ENCODE assay signal across 17 mouse cellular contexts in genomic region chr14:22036802-22037497, GRCm38 (mm10). TPM values are rescaled to one million over a fixed set of nuclear protein-coding genes. Genes with fewer than 3 reads are reported as not detected.
DNase-seq lines count a peak whose midpoint lies in the region; ATAC-seq lines count a peak whose summit lies in the region.
"Had no signal": no experiment of that assay in that cellular context is flagged by ENCODE, and none has a peak within 500 bp of the region (broad histone marks: within the 10 kb centered on the region; RNA-seq: fewer than 3 reads in every experiment).

No protein-coding gene starts in this region.

- 50% methylated on average over 12 of the region's 12 CpGs for WGBS in midbrain, embryonic 11.5 days
- 69% methylated on average over 12 of the region's 12 CpGs for WGBS in midbrain, embryonic 10.5 days
- WGBS in hindbrain, embryonic 10.5 days: 47% methylated on average over 12 of the region's 12 CpGs
- WGBS in midbrain, embryonic 12.5 days: 39% methylated on average over 12 of the region's 12 CpGs
- WGBS in neural tube, embryonic 14.5 days: 29% methylated on average over 12 of the region's 12 CpGs

- H3K27me3 ChIP-seq in midbrain, embryonic 11.5 days (ENCODE audit: control insufficient read depth, insufficient read depth, low read length): no peaks in the 10 kb centered on the region
- H3K27me3 ChIP-seq in midbrain, embryonic 10.5 days (ENCODE audit: low read depth, poor library complexity, severe bottlenecking): peaks cover 22% of the 10 kb centered on the region
- peaks cover 27% of the 10 kb centered on the region for H3K27me3 ChIP-seq in hindbrain, embryonic 10.5 days (ENCODE audit: insufficient read depth, poor library complexity, severe bottlenecking)
- H3K27me3 ChIP-seq in midbrain, embryonic 12.5 days: peaks cover 19% of the 10 kb centered on the region
- no peaks in the 10 kb centered on the region for H3K27me3 ChIP-seq in neural tube, embryonic 14.5 days (ENCODE audit: control insufficient read depth, insufficient read depth, low read length)

- no peak overlapping the region for H3K9ac ChIP-seq in midbrain, embryonic 11.5 days (ENCODE audit: low read length)
- H3K9ac ChIP-seq in midbrain, embryonic 12.5 days (replicated peaks): no peak overlapping the region
- no peak overlapping the region for H3K9ac ChIP-seq in neural tube, embryonic 14.5 days (replicated peaks; ENCODE audit: low read depth, low read length)

- peaks cover 34% of the 10 kb centered on the region for H3K4me1 ChIP-seq in midbrain, embryonic 11.5 days (ENCODE audit: control insufficient read depth, insufficient read depth, low read length)
- peaks cover 50% of the 10 kb centered on the region for H3K4me1 ChIP-seq in midbrain, embryonic 10.5 days
- H3K4me1 ChIP-seq in hindbrain, embryonic 10.5 days (replicated peaks): peaks cover 40% of the 10 kb centered on the region
- H3K4me1 ChIP-seq in midbrain, embryonic 12.5 days: peaks cover 39% of the 10 kb centered on the region
- peaks cover 18% of the 10 kb centered on the region; the same call in 1 of the 2 replicates for H3K4me1 ChIP-seq in neural tube, embryonic 14.5 days (ENCODE audit: control insufficient read depth, insufficient read depth, low read length)

- peak; percentile 90 for DNase-seq in midbrain, embryonic 11.5 days (ENCODE audit: low spot score, missing footprints)
- no peak for DNase-seq in midbrain, embryonic 10.5 days (ENCODE audit: low spot score)
- DNase-seq in hindbrain, embryonic 10.5 days (ENCODE audit: low spot score): no peak
- DNase-seq in spleen, postnatal 36 days (ENCODE audit: low spot score in 2 of 2): no peak
- no peak for DNase-seq in ovary, adult 18-20 months (ENCODE audit: low spot score)
- DNase-seq in ovary, postnatal 14 days (ENCODE audit: low spot score): no peak
- DNase-seq: cerebellum, postnatal 36 days; kidney, adult 11 months; kidney, postnatal 10 days; lung, adult 2 months; lung, postnatal 4 days; right cerebral cortex, postnatal 14 days had no signal

- H3K27ac ChIP-seq in midbrain, embryonic 11.5 days (ENCODE audit: low read depth, low read length): no peak overlapping the region
- H3K27ac ChIP-seq in midbrain, embryonic 10.5 days (replicated peaks): no peak overlapping the region
- 0 out of 2 replicates have a peak overlapping the region, but pooled peaks have one; percentile 10 for H3K27ac ChIP-seq in hindbrain, embryonic 10.5 days
- H3K27ac ChIP-seq in midbrain, embryonic 12.5 days (replicated peaks): no peak overlapping the region
- no peak overlapping the region for H3K27ac ChIP-seq in neural tube, embryonic 14.5 days (ENCODE audit: low read depth, low read length)
- H3K27ac ChIP-seq: limb, embryonic 10.5 days had no signal

- H3K4me3 ChIP-seq in midbrain, embryonic 11.5 days (ENCODE audit: low read depth, low read length): no peak overlapping the region
- no peak overlapping the region for H3K4me3 ChIP-seq in midbrain, embryonic 10.5 days
- no peak overlapping the region for H3K4me3 ChIP-seq in hindbrain, embryonic 10.5 days
- H3K4me3 ChIP-seq in midbrain, embryonic 12.5 days: no peak overlapping the region
- H3K4me3 ChIP-seq in neural tube, embryonic 14.5 days (ENCODE audit: low read depth, low read length): no peak overlapping the region
- H3K4me3 ChIP-seq: limb, embryonic 10.5 days had no signal

- no peaks in the 10 kb centered on the region for H3K9me3 ChIP-seq in midbrain, embryonic 11.5 days (ENCODE audit: control insufficient read depth, low read length)
- no peaks in the 10 kb centered on the region for H3K9me3 ChIP-seq in midbrain, embryonic 10.5 days (replicated peaks)
- no peaks in the 10 kb centered on the region for H3K9me3 ChIP-seq in hindbrain, embryonic 10.5 days
- H3K9me3 ChIP-seq in midbrain, embryonic 12.5 days: no peaks in the 10 kb centered on the region
- H3K9me3 ChIP-seq in neural tube, embryonic 14.5 days (ENCODE audit: control insufficient read depth, low read length): no peaks in the 10 kb centered on the region
- H3K9me3 ChIP-seq: limb, embryonic 10.5 days had no signal

- ATAC-seq in midbrain, embryonic 11.5 days (ENCODE audit: low FRiP score): peak; percentile 50; the same call in 1 of the 2 replicates
- ATAC-seq in midbrain, embryonic 12.5 days (ENCODE audit: low FRiP score, low read depth): peak; percentile 48; the same call in 1 of the 2 replicates
- no peak for ATAC-seq in neural tube, embryonic 14.5 days (ENCODE audit: low read depth)

- H3K36me3 ChIP-seq in midbrain, embryonic 11.5 days (ENCODE audit: control insufficient read depth, insufficient read depth, low read length): no peaks in the 10 kb centered on the region
- no peaks in the 10 kb centered on the region for H3K36me3 ChIP-seq in midbrain, embryonic 10.5 days
- H3K36me3 ChIP-seq in hindbrain, embryonic 10.5 days: no peaks in the 10 kb centered on the region
- H3K36me3 ChIP-seq in midbrain, embryonic 12.5 days: no peaks in the 10 kb centered on the region
- no peaks in the 10 kb centered on the region for H3K36me3 ChIP-seq in neural tube, embryonic 14.5 days (ENCODE audit: control insufficient read depth, insufficient read depth, low read length)
- H3K36me3 ChIP-seq: limb, embryonic 10.5 days had no signal

- H3K4me2 ChIP-seq in midbrain, embryonic 11.5 days: peak overlapping the region; percentile 15; the same call in 1 of the 2 replicates
- H3K4me2 ChIP-seq in midbrain, embryonic 12.5 days (replicated peaks): peak overlapping the region; percentile 35
- H3K4me2 ChIP-seq in neural tube, embryonic 14.5 days (ENCODE audit: low read depth, low read length): peak overlapping the region; percentile 32
- H3K4me2 ChIP-seq: liver, embryonic 11.5 days had no signal

RNA-seq across cellular contexts. Expression of gene Lrmda, which starts 17.4 kb away (rescaled TPM):
- polyA plus RNA-seq in midbrain, embryonic 11.5 days (2014; fragmentation: Nextera tagmentation; extraction: Ambion mirVana): 0.23 and 0.34 TPM in 2 replicates
- 0.38 TPM in 1 of 2 replicates, not detected in the other for polyA plus RNA-seq in midbrain, embryonic 10.5 days (2016; fragmentation: Nextera tagmentation; extraction: Ambion mirVana)
- polyA plus RNA-seq in hindbrain, embryonic 10.5 days (2016; fragmentation: Nextera tagmentation; extraction: Ambion mirVana): 0.47 and 0.55 TPM in 2 replicates
- polyA plus RNA-seq in midbrain, embryonic 12.5 days (2016; fragmentation: Nextera tagmentation; extraction: Ambion mirVana): 0.52 TPM in 1 of 2 replicates, not detected in the other
- 0.28 and 0.35 TPM in 2 replicates for polyA plus RNA-seq in neural tube, embryonic 14.5 days (2014; fragmentation: Nextera tagmentation; extraction: Ambion mirVana)
- polyA plus RNA-seq: C2C12 had no signal

RNA-seq across cellular contexts. Expression of gene Zfp503, which starts 47.5 kb away (rescaled TPM):
- 6.2 and 7.5 TPM in 2 replicates for polyA plus RNA-seq in midbrain, embryonic 11.5 days (2014; fragmentation: Nextera tagmentation; extraction: Ambion mirVana)
- 11.2 and 13.0 TPM in 2 replicates for polyA plus RNA-seq in midbrain, embryonic 10.5 days (2016; fragmentation: Nextera tagmentation; extraction: Ambion mirVana)
- 12.3 and 20.0 TPM in 2 replicates for polyA plus RNA-seq in hindbrain, embryonic 10.5 days (2016; fragmentation: Nextera tagmentation; extraction: Ambion mirVana)
- polyA plus RNA-seq in midbrain, embryonic 12.5 days (2016; fragmentation: Nextera tagmentation; extraction: Ambion mirVana): 19.4 and 22.4 TPM in 2 replicates
- 7.0 TPM in 2 replicates for polyA plus RNA-seq in neural tube, embryonic 14.5 days (2014; fragmentation: Nextera tagmentation; extraction: Ambion mirVana)
